Mouse (Mus musculus): ENCODE measurements around the gene Cyp8b1. TPM values are rescaled to one million over a fixed set of nuclear protein-coding genes. Genes with fewer than 3 reads are reported as not detected.

The Cyp8b1 gene
- polyA plus RNA-seq, 1 experiment: not detected

GRCm38 (mm10) chr9:121889927-121890440 is 26.1 kb downstream of the Cyp8b1 start:
- no peak overlapping the region for H3K4me3 ChIP-seq (ENCODE audit: insufficient read depth, poor library complexity, severe bottlenecking)
- TF ChIP-seq MAX (IDR thresholded peaks at IDR 0.05): no peak
- TF ChIP-seq MYOG (IDR thresholded peaks at IDR 0.05; ENCODE audit: control insufficient read depth, extremely low read depth, insufficient read length): no peak
- no peak for TF ChIP-seq FOSL1 (IDR thresholded peaks at IDR 0.05; ENCODE audit: insufficient read depth, low read length, poor library complexity, severe bottlenecking)
- H3K79me2 ChIP-seq (ENCODE audit: control insufficient read depth, insufficient read depth): no peaks in the 10 kb centered on the region
- no peaks in the 10 kb centered on the region for H3K27me3 ChIP-seq (ENCODE audit: control insufficient read depth, insufficient read depth, insufficient read length)
- no peaks in the 10 kb centered on the region for H3K36me3 ChIP-seq (ENCODE audit: control insufficient read depth, insufficient read depth)
- H3ac ChIP-seq (ENCODE audit: control insufficient read depth, insufficient read length, low read depth): no peak overlapping the region
- no peaks in the 10 kb centered on the region for H3K79me3 ChIP-seq (ENCODE audit: low read depth)

GRCm38 (mm10) chr9:121882015-121882457 is 34.1 kb downstream of the Cyp8b1 start:
- peaks cover 3% of the 10 kb centered on the region for H3K27me3 ChIP-seq (ENCODE audit: control insufficient read depth, insufficient read depth, insufficient read length)
- no peaks in the 10 kb centered on the region for H3K36me3 ChIP-seq (ENCODE audit: control insufficient read depth, insufficient read depth)

GRCm38 (mm10) chr9:121881301-121881700 is 34.8 kb downstream of the Cyp8b1 start:
- Histone ChIP-seq H3ac (ENCODE audit: control insufficient read depth, insufficient read length, low read depth) (no peak overlapping the region), H3K27me3 (ENCODE audit: control insufficient read depth, insufficient read depth, insufficient read length) (peaks cover 5% of the 10 kb centered on the region), H3K79me3 (ENCODE audit: low read depth) (no peaks in the 10 kb centered on the region), H3K4me3 (ENCODE audit: insufficient read depth, poor library complexity, severe bottlenecking) (no peak overlapping the region), H3K79me2 (ENCODE audit: control insufficient read depth, insufficient read depth) (no peaks in the 10 kb centered on the region), H3K36me3 (ENCODE audit: control insufficient read depth, insufficient read depth) (no peaks in the 10 kb centered on the region)
- TF ChIP-seq USF1 (IDR thresholded peaks at IDR 0.05; ENCODE audit: low read depth) (no peak), MYOG (IDR thresholded peaks at IDR 0.05; ENCODE audit: control insufficient read depth, extremely low read depth, insufficient read length) (no peak), CTCF (IDR thresholded peaks at IDR 0.05; ENCODE audit: control insufficient read depth, insufficient read depth, insufficient read length) (no peak), CEBPB (IDR thresholded peaks at IDR 0.05; ENCODE audit: low read depth) (no peak), MAX (IDR thresholded peaks at IDR 0.05) (no peak), FOSL1 (IDR thresholded peaks at IDR 0.05; ENCODE audit: insufficient read depth, low read length, poor library complexity, severe bottlenecking) (no peak), MYOD1 (IDR thresholded peaks at IDR 0.05; ENCODE audit: control insufficient read depth, insufficient read length, low read depth) (no peak)

More at GRCm38 (mm10) chr9:121882015-121882457, 34.1 kb downstream of the Cyp8b1 start:
- no peaks in the 10 kb centered on the region for H3K79me2 ChIP-seq (ENCODE audit: control insufficient read depth, insufficient read depth)
- no peak overlapping the region for H3ac ChIP-seq (ENCODE audit: control insufficient read depth, insufficient read length, low read depth)
- no peaks in the 10 kb centered on the region for H3K79me3 ChIP-seq (ENCODE audit: low read depth)
- TF ChIP-seq MAX (IDR thresholded peaks at IDR 0.05) (no peak), MYOD1 (IDR thresholded peaks at IDR 0.05; ENCODE audit: control insufficient read depth, insufficient read length, low read depth) (no peak), CTCF (IDR thresholded peaks at IDR 0.05; ENCODE audit: control insufficient read depth, insufficient read depth, insufficient read length) (no peak), MYOG (IDR thresholded peaks at IDR 0.05; ENCODE audit: control insufficient read depth, extremely low read depth, insufficient read length) (no peak), USF1 (IDR thresholded peaks at IDR 0.05; ENCODE audit: low read depth) (no peak)
- H3K4me3 ChIP-seq (ENCODE audit: insufficient read depth, poor library complexity, severe bottlenecking): no peak overlapping the region

GRCm38 (mm10) chr9:121880840-121881239 is 35.3 kb downstream of the Cyp8b1 start:
- TF ChIP-seq FOSL1 (IDR thresholded peaks at IDR 0.05; ENCODE audit: insufficient read depth, low read length, poor library complexity, severe bottlenecking) (no peak), CTCF (IDR thresholded peaks at IDR 0.05; ENCODE audit: control insufficient read depth, insufficient read depth, insufficient read length) (peak; percentile 34)
- H3K79me2 ChIP-seq (ENCODE audit: control insufficient read depth, insufficient read depth): no peaks in the 10 kb centered on the region

DNA sequence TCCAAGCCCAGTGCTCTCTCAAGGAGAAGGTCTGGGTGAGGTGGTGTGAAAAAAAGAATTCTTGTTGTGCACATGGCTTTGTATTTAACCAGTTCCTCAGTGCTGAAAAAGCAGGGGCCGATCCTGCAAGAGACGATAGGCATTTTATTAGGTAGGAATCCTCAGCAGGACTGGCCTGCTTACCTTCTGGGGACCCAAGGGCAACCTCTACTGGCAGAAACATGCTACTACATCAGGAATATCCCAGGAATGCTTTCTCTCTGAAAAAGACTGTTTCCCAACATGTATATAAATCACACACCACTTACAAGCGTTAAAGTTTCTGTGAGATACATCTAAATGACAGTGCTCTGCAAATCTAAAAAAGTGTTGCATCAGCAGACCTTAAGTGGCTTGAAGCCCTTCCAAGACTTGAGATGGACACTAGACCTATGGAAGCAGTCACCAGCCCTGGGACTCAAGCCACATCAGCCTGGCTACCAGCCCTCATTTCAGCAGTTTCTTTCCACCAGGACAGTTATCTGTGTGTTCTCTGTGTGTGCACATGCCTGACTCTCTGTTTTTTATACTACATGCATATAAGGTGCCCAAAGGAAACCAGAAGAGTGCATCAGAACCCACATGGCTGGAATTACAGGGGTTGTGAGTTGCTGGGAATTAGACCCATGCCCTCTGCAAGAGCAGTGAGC is 38.9 kb downstream of the Cyp8b1 start:
- Histone ChIP-seq H3K4me3 (ENCODE audit: insufficient read depth, poor library complexity, severe bottlenecking) (no peak overlapping the region), H3ac (ENCODE audit: control insufficient read depth, insufficient read length, low read depth) (no peak overlapping the region), H3K36me3 (ENCODE audit: control insufficient read depth, insufficient read depth) (no peaks in the 10 kb centered on the region), H3K79me3 (ENCODE audit: low read depth) (no peaks in the 10 kb centered on the region), H3K27me3 (ENCODE audit: control insufficient read depth, insufficient read depth, insufficient read length) (peaks cover 10% of the 10 kb centered on the region), H3K79me2 (ENCODE audit: control insufficient read depth, insufficient read depth) (no peaks in the 10 kb centered on the region)
- TF ChIP-seq USF1 (IDR thresholded peaks at IDR 0.05; ENCODE audit: low read depth): no peak
- no peak for TF ChIP-seq CEBPB (IDR thresholded peaks at IDR 0.05; ENCODE audit: low read depth)
- TF ChIP-seq MYOD1 (IDR thresholded peaks at IDR 0.05; ENCODE audit: control insufficient read depth, insufficient read length, low read depth): no peak
- TF ChIP-seq CTCF (IDR thresholded peaks at IDR 0.05; ENCODE audit: control insufficient read depth, insufficient read depth, insufficient read length): peak; percentile 30
- TF ChIP-seq MYOG (IDR thresholded peaks at IDR 0.05; ENCODE audit: control insufficient read depth, extremely low read depth, insufficient read length): no peak
- TF ChIP-seq MAX (IDR thresholded peaks at IDR 0.05): no peak
- no peak for TF ChIP-seq FOSL1 (IDR thresholded peaks at IDR 0.05; ENCODE audit: insufficient read depth, low read length, poor library complexity, severe bottlenecking)

More at GRCm38 (mm10) chr9:121880840-121881239, 35.3 kb downstream of the Cyp8b1 start:
- Histone ChIP-seq H3K4me3 (ENCODE audit: insufficient read depth, poor library complexity, severe bottlenecking) (no peak overlapping the region), H3K79me3 (ENCODE audit: low read depth) (no peaks in the 10 kb centered on the region), H3ac (ENCODE audit: control insufficient read depth, insufficient read length, low read depth) (no peak overlapping the region), H3K27me3 (ENCODE audit: control insufficient read depth, insufficient read depth, insufficient read length) (peaks cover 6% of the 10 kb centered on the region), H3K36me3 (ENCODE audit: control insufficient read depth, insufficient read depth) (no peaks in the 10 kb centered on the region)

DNA sequence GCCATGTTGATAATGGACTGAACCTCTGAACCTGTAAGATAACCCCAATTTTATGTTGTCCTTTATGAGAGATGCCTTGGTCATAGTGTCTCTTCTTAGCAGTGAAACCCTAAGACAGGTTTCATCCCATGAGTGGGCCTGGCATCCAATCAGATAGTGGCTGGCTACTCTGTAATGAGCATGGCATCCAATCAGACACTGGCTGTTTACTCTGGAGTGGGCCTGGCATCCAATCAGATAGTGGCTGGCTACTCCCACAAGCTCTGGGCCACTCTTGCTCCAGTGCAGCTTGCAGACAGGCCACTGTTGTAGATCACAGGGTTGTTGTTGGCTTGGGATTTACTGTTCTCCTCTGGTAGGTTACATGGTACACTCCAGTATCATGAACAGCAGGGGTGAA is 42.5 kb downstream of the Cyp8b1 start:
- no peak overlapping the region for H3K4me3 ChIP-seq (ENCODE audit: insufficient read depth, poor library complexity, severe bottlenecking)
- no peaks in the 10 kb centered on the region for H3K79me2 ChIP-seq (ENCODE audit: control insufficient read depth, insufficient read depth)
- no peak overlapping the region for H3ac ChIP-seq (ENCODE audit: control insufficient read depth, insufficient read length, low read depth)
- H3K36me3 ChIP-seq (ENCODE audit: control insufficient read depth, insufficient read depth): no peaks in the 10 kb centered on the region
- peaks cover 21% of the 10 kb centered on the region for H3K27me3 ChIP-seq (ENCODE audit: control insufficient read depth, insufficient read depth, insufficient read length)
- H3K79me3 ChIP-seq (ENCODE audit: low read depth): no peaks in the 10 kb centered on the region
- TF ChIP-seq CEBPB (IDR thresholded peaks at IDR 0.05; ENCODE audit: low read depth) (no peak), MAX (IDR thresholded peaks at IDR 0.05) (no peak), MYOG (IDR thresholded peaks at IDR 0.05; ENCODE audit: control insufficient read depth, extremely low read depth, insufficient read length) (no peak), CTCF (IDR thresholded peaks at IDR 0.05; ENCODE audit: control insufficient read depth, insufficient read depth, insufficient read length) (no peak), USF1 (IDR thresholded peaks at IDR 0.05; ENCODE audit: low read depth) (no peak), FOSL1 (IDR thresholded peaks at IDR 0.05; ENCODE audit: insufficient read depth, low read length, poor library complexity, severe bottlenecking) (no peak), MYOD1 (IDR thresholded peaks at IDR 0.05; ENCODE audit: control insufficient read depth, insufficient read length, low read depth) (no peak)

Data from C2C12 (cell line).